Mouse (Mus musculus) kidney, postnatal 4 days (tissue): ENCODE data around the gene Rpain.
A peak's percentile ranks its signal among the peaks of the same experiment; 100 is the strongest.

Experiments used
- DNase-seq, 2 experiments: peaks; one replicate each; pipeline ENCODE4 v3.0.0; 2021; ENCODE audit warnings: mixed read lengths in 2 of 2

The Rpain gene

DNA sequence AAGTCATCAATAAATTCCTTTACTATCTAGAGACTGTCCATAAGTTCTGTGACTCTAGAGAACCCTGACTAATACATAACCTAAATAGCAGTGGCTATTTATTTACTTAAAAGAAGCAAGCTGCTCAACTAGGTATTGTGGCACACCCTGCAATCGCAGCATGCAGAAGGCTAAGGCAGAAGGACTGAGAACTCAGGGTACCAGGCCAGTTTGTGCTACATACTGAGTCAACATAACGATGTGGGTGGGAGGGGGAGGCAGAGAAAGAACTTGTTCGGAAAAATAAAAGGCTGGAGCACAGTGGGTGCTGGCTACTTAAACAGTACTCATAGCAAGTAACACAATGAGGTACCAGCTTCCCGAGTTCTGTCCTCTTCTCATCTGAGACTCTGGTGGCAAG is 31.2 kb downstream of the Rpain start:
- no peak for DNase-seq

GRCm38 (mm10) chr11:71003611-71004315 is 33.8 kb downstream of the Rpain start:
- no peak for DNase-seq

DNA sequence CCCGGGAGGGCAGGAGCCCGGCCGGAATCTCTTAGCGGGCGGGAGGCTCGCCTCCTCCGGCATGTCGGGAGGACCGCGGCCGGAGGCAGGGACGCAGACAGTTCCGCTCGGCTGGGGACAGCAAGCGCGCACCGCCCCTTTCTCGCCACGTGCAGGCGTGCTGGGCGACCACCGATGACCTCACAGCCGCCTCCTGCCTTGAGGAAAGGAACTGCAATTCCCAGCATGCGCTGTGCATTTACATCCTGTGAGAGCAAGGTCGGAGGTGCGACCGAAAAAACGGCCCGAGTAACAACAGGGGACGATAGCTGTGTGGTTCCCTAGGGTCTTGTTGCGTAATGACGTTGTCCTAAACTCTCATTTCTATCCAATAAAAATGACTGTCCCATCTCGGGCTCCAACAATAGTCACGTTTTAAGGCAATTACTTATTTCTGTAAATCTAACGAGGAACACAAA is 34.3 kb downstream of the Rpain start, which contains the start of gene Dhx33:
Dhx33 (minus strand) TSS at position 122 of the 458 bp plus-strand sequence.
- peak; percentile 98 to 99 for DNase-seq

GRCm38 (mm10) chr11:71005046-71005445 is 35.0 kb downstream of the Rpain start:
- no peak for DNase-seq

- no peak for DNase-seq
These were observed 37.0 kb downstream of the Rpain start for GRCm38 (mm10) chr11:71007026-71007425.

GRCm38 (mm10) chr11:71007831-71008230 is 37.8 kb downstream of the Rpain start:
- no peak for DNase-seq

DNA sequence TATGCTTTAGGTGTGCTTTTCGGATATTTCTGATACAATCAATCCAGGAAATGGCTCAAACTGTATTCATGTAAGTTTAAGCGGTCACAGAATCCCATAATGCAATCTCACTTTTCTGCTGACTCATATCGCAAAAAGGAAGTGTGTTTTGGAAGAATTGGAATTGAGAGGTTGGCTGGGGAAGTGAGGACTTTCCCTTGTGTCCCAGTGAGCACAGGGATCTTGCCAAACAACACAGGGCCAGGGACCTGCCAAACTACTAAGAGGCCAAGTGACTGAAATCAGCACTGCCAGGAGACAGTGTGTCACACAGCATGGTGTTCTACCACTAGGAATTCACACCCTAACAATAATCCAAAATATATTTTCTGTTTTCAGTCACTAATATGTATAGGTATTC is 38.3 kb downstream of the Rpain start:
- DNase-seq, result no peak

DNA sequence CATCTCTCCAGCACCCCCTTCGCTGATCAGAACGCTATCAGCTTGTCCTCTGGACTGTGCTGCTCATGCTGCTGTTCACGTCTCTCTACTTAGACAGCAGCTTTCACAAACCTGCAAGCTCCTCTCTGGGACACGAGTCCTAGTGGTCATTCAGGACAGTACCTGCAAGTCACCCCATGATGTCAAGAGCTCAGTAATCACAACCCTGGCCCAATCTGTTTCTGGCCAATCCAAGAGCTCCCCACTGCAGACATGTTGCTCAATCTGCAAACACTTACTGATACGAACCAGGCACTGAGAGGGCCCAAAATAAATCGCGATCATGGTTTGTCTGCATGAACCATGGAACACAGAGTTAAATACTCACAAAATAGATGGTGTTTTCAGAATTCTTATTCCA is 42.7 kb downstream of the Rpain start:
- DNase-seq, result no peak

DNA sequence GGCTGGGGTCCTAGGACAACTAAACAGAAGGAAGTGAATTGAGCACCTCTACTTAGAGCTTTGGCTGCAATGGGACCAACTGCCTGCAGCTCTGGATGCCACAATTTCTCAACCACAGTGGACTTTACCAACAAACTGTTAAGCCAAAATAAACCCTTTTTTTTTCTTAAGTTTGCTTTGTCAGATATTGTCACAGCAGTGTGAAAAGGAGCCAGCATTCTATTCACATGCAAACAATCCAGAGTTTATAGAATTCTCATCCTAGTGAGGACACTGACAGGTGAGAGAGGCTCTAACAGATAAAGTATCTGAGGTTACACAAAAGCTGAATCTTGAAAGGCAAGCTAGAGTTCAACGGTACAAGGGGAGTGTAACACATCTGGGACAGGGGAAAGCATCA is 47.0 kb downstream of the Rpain start:
- no peak for DNase-seq

- DNase-seq, result no peak
These were observed 48.6 kb downstream of the Rpain start for GRCm38 (mm10) chr11:71018416-71019200.

DNA sequence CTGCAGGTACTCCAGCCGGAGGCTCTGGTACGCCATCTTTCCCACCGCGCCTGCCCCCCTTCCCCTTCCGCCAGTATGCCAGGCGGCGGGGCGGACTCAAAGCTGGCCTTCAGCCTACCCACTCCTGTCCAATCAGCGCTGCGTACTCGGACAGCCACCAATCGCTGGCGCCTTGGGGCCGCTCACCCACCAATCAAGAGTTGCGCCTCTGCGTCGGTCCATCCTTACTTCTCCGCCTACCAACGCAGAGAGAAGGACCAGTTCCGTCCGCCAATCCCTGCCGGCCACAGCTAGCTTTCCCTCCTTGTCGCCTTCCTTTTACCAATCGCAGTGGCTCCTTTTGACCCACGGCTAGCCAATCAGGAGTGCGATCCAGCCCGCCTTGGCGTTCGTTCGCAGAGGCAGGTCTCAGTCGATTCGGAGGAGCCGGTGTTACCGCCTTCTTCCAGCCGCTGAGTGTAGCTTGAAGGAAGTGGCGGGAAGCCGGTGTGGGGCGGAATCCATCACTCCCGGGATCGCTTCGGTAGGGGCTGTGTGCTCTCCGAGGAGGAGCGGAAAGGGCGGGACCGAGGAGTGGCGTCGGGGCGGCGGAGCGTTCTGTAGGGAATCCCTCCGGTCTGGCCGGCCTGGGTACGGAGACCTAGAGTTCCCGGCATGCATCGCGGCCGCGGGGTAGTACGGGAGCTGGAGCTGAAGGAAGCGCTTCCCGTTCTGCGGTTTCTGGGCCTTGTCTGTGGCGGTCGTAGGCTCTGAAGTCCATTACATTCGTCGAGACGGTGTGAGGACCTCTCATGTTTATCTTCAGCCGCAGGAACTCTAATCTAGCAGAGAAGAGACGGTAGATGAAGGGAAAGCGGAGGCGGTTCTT is 49.4 kb downstream of the Rpain start, which contains the start of the genes Mis12 and Derl2:
Mis12 (plus strand) TSS at position 411 of the 868 bp plus-strand sequence.
Derl2 (minus strand) TSS at position 641 of the 868 bp plus-strand sequence.
- DNase-seq, result peak; percentile 97 to 99
